Mouse (Mus musculus): ENCODE measurements around the gene Cdkn2c. TPM values are rescaled to one million over a fixed set of nuclear protein-coding genes. Genes with fewer than 3 reads are reported as not detected.

Cdkn2c gene
- 4.3 TPM for polyA plus RNA-seq (2015; fragmentation: Illumina TruSeq; extraction: RNeasy Lipid Tissue Mini Kit (QIAGEN cat#74804); ENCODE audit: low read depth, low replicate concordance)

DNA sequence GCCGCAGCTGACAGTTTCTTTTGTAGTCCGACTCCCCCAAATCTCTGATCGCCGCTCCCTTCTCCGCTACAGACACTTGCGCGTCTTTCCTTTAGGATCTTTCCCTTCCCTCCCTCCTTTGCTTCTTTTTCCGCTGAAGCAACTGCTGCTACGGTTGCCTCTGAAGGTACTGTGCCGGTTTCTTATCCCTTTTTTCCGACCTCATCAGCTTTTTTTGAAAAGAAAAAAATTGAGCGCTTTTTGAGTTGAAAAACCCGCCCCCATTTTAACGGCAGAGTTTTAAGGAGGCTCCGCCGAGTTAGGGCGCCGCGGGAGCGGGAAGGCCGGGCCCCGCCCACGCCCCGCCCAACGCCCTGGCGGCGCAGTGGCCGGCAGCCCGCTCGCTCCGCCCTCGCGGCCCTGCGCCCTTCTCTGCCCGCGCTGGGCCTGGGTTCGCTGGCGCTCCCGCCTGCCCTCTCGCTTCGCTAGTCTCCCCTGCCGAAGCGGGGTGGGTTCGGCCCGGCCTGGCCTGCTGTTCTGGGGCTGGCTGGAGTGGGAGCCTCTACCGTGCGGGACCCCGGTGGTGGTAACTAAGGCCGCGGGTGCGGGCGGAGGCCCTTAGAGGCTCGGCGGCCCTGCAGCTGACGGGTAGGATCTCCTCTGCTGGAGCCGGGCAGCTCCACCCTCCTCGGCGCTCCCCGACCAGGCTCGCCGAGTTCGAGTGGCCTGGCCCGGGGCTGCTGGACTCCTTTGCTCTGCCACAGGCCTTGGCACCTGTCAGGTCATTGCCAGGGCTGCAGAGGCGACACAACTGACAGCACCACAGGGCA is at the start of gene Cdkn2c:
Cdkn2c (minus strand) TSS at position 729 of the 809 bp plus-strand sequence.

DNA sequence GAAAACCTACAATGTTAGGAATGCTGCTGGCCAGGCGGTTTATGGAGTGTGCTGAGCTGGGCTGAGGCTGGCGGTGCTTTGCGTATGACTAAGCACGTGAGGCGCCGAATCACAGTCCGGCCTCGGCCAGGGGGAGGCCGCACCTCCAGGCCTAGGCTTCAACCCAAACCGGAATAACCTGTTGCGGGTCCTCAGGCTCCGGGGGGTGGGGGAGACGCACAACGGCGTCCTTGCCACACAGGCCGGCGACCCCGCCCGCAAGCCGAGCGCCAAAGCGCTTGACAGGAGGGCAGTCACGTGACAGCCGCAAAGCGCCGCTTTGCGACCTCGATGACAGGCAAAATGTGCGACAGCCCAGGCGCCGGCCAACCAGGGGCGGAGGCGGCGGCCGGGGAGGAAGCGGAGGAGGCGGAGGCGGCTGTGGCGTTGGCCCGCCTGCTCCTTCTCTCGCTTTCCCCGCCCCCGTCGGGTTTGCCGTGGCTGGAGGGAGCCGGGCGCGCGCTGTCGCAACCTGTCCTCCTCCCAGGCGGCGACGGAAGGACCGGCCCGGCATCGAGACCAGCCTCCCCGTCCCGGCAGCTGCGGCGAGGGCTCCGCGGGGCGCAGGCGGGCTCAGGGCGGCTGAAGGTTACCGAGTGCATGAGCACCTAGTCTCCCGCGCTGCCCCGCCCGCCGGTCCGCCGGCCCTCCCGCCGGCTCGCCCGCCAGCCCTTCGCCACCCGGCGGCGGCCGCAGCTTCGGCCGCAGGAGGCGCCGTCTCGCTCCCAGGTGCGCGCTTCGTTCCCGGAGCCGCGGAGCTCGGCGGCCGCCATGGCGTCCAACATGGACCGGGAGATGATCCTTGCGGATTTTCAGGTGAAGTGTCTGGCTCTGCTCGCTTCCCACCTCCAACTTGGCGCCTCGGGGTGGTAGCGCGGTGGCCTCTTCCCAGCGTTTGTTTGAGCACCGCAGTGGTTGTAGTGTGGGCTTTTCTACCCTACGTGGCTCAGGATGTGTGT is 9.5 kb upstream of the Cdkn2c start, which contains the start of gene Faf1:
Faf1 (plus strand) TSS at position 371 of the 998 bp plus-strand sequence.

Other genes starting within 250 kb of the Cdkn2c start
- 335 TPM for gene Rnf11, start 182.5 kb downstream of the Cdkn2c start, polyA plus RNA-seq (2015; fragmentation: Illumina TruSeq; extraction: RNeasy Lipid Tissue Mini Kit (QIAGEN cat#74804); ENCODE audit: low read depth, low replicate concordance)
- not detected for gene 4930522H14Rik, start 135.9 kb downstream of the Cdkn2c start, polyA plus RNA-seq (2015; fragmentation: Illumina TruSeq; extraction: RNeasy Lipid Tissue Mini Kit (QIAGEN cat#74804); ENCODE audit: low read depth, low replicate concordance)
- 25.3 TPM for gene Faf1, start 9.4 kb upstream of the Cdkn2c start, polyA plus RNA-seq (2015; fragmentation: Illumina TruSeq; extraction: RNeasy Lipid Tissue Mini Kit (QIAGEN cat#74804); ENCODE audit: low read depth, low replicate concordance)

All from brain, adult 10 weeks (tissue).